Mouse (Mus musculus) granulocyte monocyte progenitor cell, adult 5-6 weeks (primary cell): ENCODE measurements around the gene Pgf. TPM values are rescaled to one million over a fixed set of nuclear protein-coding genes. Genes with fewer than 3 reads are reported as not detected.

Experiments
- ATAC-seq: replicated peaks from 2 replicates; pipeline ENCODE4 v1.8.0; 2016; ENCODE audit warnings: mild to moderate bottlenecking, moderate TSS enrichment, inconsistent platforms; ENCODE audit not compliant: poor library complexity, severe bottlenecking
- total RNA-seq, 2 experiments: library from RNA; stranded (forward) in 1 of 2; stranded (reverse) in 1 of 2; fragments of 200-712, 200-1000 nt in 1 of 2; fragments of >200 nt in 1 of 2; fragmentation: Nextera tagmentation in 1 of 2; gene quantifications; 2 replicates each; pipeline ENCODE4 v1.2.3; 2014 to 2017

The Pgf gene
- total RNA-seq, 2 experiments from 2014 or later: not detected

- no peak for ATAC-seq
These were observed 15.6 kb upstream of the Pgf start for GRCm38 (mm10) chr12:85193146-85193545.

DNA sequence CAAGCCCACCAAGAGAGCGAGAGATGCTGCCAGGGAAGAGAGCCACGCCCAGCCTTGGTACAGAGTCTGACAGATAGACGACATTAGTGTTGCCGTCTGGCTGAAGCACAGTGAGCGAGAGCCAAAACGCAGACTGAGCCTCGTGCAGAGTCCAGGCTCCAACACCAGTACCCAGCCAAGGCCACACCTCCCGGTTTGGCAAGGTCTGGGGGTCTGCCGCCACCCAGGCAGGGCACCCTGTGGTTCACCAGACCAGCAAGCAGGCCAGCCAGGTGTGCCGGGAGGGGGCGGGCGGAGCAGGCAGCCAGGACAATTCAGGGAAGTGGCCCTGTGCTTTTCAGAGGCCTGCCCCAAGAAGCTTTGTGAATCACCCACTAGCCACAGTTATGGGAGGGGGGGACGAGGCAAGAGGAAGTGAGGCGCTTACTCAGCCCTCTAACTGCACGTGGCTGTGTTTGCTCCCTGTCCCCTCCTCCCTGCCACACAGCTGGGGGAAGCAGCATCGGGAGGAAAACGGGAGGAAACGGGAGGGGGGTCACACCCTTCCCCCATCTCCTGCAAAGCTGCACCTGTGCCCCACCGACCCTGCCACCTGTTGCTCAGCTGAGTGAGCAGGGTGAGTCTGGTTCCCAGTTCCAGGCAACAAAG is 15.0 kb upstream of the Pgf start:
- peak; percentile 96 for ATAC-seq

DNA sequence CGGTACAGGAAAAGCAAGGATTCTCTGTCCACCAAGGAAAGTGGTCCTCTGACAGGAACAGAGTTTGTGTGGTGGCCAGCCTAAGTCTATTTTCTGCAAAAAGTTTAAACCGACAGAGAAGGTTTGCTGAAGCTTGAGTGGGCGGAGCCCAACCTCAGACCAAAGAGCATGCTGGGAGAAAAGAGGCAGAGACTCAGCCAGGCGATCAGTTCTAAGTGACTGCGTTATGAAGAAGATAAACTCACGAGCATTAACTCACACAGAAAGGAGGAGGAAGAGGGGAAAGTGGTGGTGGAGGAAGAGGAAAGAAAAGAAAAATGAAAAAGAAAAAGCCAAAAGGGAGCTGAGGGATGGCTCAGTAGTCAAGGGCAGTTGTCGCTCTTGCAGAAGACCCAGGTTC is 12.7 kb upstream of the Pgf start:
- no peak for ATAC-seq

DNA sequence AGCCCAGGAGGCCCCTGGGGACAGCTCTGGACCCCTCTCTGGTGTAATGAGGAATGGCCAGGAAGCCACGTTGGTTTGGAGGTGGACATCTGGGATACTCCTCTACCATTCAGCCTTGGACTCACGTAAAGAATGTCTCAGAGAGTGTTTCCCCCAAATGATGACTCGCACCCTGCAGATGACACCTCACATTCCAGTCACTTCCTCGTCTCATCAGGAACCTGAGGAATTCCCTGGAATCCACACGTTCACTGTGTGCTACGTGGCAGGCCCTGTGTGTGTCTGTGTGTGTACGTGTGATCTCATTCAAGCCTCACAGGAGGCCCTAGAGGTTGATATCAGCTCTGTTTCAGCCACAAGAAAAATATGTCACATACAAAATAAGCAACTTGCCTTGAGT is 8.8 kb upstream of the Pgf start:
- no peak for ATAC-seq

- no peak for ATAC-seq
These were observed 8.2 kb upstream of the Pgf start for GRCm38 (mm10) chr12:85185810-85186209.

DNA sequence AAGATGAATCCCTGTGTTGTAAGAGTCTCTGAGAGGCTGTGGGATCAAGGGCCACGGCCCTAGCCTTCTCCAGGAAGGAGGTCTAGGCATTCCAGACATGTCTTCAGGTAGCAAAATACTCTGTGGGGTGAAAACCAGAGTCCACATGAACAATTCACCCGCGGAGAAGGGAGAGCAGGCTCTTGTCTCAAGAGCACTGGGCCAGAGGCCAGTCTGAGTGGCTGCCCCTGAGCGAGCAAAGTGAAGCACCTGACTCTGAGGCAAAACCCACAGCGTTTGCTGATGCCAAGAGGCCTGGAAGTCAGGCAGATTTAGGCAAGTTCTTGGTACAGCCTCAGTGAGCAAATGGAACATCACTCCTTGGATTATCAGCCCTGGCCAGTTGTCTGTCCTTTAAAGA is 6.5 kb upstream of the Pgf start:
- ATAC-seq: no peak

DNA sequence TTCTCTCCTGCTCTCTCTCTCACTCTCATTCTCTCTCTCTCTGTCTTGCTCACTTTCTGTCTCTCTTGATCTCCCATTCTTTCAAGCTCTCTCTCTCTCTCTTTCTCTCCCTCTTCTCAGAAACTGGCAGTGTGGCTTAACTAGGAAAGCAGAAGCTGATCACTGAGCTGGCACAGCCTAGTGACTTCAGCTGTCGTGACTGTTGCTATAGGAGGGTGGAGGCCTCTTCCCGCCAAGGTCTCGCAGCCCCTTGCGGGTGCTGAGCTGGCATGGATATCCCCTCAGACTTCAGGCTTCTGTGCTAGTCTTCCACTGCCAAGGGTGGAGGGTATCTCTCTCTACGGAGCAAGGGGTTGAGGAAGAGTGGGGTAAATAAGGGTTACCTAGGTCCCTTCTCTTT is 5.3 kb upstream of the Pgf start:
- peak; percentile 48 for ATAC-seq

DNA sequence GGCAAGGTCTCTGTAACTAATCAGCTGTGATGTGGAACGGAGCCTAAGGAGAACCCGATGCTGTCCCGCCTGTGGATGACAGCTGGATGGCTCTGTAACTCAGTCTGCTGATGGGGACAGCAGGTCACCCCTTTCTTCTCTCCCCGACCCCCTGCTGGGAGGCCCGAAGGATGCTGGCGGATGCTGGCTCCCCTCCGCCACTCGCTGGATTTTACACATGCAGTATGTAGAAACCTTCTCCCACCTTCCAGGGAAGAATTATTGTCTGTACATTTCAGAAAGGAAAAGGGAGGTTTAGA is 4.7 kb upstream of the Pgf start:
- no peak for ATAC-seq

GRCm38 (mm10) chr12:85181475-85182344 is 4.1 kb upstream of the Pgf start:
- ATAC-seq: no peak

- ATAC-seq: no peak
These were observed 704 bp upstream of the Pgf start for GRCm38 (mm10) chr12:85178294-85178693.

- peak; percentile 85 for ATAC-seq
These were observed 605 bp downstream of the Pgf start for GRCm38 (mm10) chr12:85176846-85177523.

DNA sequence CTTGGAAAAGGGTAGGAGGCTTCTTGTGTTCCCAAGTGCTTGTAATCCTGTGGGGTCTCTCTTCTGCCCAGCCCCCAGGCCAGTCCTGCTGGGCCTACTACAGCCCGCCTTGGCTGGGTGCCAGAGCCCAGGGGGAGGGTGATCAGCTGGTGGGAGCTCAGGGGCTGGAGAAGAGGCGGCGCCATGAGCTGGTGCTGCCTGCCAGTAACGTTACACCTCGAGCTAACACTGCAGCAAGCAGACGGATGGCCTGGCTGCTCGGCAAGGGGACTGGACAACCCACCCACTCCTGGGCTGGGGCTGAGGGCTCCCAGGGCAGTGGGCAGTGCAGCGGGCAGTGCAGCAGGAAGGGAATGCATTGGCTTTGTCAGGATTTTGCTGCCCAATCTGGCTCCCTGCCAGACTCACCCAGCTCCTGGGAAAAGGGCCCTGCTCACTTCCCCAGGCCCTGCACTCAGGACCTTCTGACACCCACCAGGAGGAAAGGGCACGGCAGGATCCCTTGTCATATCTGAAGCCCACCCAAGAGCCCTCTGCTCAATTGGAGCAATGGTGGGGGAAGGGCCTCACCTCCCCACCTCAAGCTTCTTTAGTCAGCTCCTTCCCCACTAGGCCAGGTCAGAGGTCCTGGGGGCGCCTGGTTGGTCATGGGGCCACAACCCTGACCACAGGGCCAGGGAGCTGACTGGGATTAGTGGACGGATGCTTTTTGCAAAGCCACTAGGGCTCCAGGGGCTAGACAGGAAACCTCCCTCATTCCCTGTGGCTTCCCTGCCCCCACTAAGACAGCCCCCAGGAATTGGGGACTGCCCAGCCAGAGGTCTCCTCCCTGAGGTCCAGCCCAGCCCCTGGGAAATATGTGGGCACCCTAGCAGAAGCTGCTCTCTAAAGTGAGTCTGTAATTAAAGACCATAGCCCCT is 1.4 kb downstream of the Pgf start:
- no peak for ATAC-seq

GRCm38 (mm10) chr12:85175087-85175675 is 2.4 kb downstream of the Pgf start:
- ATAC-seq: no peak

- no peak for ATAC-seq
These were observed 3.6 kb downstream of the Pgf start for GRCm38 (mm10) chr12:85174016-85174415.

DNA sequence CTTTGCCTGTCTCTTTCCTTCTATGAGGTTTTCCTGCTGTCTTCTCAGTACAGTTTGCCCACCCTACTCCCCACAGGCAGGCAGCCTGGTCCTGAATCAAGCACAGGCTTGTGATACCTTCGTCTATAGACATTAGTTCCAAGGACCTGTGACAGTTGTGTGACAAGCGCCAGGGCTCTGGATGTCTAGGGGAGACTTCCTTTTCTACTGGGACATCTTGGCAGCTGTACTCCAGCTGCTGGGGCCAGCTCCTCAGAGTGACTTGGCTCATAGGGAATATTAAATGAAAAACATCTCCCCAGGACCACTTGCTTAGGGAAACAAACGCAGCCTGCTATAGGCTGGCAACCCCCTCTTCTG is 6.7 kb downstream of the Pgf start:
- no peak for ATAC-seq

DNA sequence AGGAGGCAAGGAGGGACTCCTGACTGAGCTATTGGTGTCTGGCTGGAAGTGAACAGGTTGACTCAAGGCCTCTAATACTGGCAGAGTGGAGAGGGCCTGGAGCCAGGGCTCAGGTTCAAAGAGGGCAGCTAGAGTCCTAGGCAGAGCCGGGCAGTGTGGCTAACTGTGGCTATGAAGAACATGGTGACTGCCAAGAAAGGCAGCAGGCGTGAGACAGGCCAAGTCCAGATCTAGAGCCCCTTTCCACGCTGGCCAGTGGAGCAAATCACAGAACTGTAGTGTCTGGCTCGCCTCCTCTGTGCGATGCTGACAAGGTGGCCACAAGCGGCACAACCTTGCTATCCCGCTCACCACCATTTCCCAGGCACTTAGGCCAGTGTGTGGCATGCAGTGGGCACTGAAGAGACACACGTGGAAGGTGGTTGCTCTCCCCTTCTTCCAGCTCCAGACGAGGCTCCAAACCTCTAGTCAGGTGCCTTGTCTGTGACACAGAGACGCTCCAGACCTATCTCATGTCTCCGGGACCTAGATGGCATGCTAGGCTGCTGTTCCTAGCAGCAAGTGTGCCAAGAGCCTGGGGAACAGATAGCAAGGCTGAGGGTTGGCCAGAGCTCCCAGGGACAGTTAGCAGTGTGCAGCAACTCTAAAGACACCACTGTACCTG is 7.2 kb downstream of the Pgf start:
- ATAC-seq: no peak

- no peak for ATAC-seq
These were observed 7.7 kb downstream of the Pgf start for GRCm38 (mm10) chr12:85169877-85170276.

GRCm38 (mm10) chr12:85169117-85169858 is 8.3 kb downstream of the Pgf start:
- ATAC-seq: peak; percentile 89

DNA sequence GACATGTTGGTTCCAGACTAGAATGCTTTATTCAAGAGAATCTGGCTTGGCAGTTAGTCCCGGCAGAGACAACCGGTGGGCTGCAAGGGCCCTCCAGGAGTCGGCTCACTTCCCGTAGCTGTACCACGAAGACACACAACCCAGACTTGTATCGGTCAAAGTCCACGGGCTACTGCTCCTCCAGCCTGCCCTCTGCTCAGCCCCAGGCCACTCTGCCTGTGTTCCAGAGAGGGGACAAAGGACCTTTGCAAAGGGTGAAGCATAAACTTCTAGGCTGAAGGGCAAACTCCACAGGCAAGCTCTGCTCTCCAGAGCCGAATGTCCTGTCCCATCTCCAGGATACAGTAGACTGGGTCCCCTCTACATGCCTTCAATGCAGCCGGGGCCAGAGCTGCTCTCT is 11.0 kb downstream of the Pgf start:
- ATAC-seq: no peak
